ENCODE assay signal across 8 mouse cellular contexts in the genomic region with DNA sequence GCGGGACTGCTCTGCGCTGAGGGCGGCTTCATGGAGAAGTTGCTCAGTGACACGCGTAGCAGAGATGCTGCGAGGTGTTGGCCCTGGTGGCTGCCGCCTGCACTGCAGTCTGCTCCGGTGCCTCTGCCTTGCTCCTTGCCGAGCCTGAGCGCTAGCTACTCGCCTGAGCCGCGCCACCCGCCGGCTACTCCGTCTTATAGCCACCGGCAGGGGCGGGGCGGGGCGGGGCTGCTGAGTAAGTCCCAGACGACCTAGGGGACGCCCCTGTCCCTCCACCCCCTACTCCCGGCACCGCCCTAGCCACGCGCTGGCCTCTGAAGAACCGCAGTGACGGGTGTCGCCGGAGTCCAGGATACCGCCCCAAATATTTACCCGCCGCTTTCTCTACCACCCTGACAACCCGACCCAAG. TPM values are rescaled to one million over a fixed set of nuclear protein-coding genes. Genes with fewer than 3 reads are reported as not detected.
A peak's percentile ranks its signal among the peaks of the same experiment; 100 is the strongest.
DNase-seq lines count a peak whose midpoint lies in the region; ATAC-seq and TF ChIP-seq lines count a peak whose summit lies in the region.

TSS of gene Rgcc (minus strand) at position 180 of the 410 bp plus-strand sequence.

- WGBS in heart, embryonic 11.5 days (ENCODE audit: insufficient replicate concordance): 1% methylated on average over 34 of the region's 34 CpGs
- under 1% methylated on average over 34 of the region's 34 CpGs for WGBS in kidney, embryonic 15.5 days
- WGBS in limb, embryonic 15.5 days: 1% methylated on average over 34 of the region's 34 CpGs
- WGBS in midbrain, postnatal 0 days: 0% methylated on average over 23 of the region's 34 CpGs

- peak; percentile 98 for ATAC-seq in heart, embryonic 11.5 days (replicated peaks; ENCODE audit: insufficient number of reproducible peaks, low FRiP score, low TSS enrichment)
- ATAC-seq in kidney, embryonic 15.5 days (replicated peaks; ENCODE audit: low FRiP score): peak; percentile 98
- ATAC-seq in limb, embryonic 15.5 days (ENCODE audit: insufficient number of reproducible peaks, low FRiP score, low TSS enrichment, low read depth): peak; percentile 92
- ATAC-seq in midbrain, postnatal 0 days (ENCODE audit: low FRiP score): peak; percentile 94

- DNase-seq in brain, embryonic 18.5 days (ENCODE audit: low read depth, low spot score): peak; percentile 70
- DNase-seq in midbrain, postnatal 0 days (ENCODE audit: low spot score): peak; percentile 93
- peak; percentile 99 to 100 for DNase-seq in spleen, postnatal 10 days (ENCODE audit: low spot score in 2 of 2)

- H3K36me3 ChIP-seq in C2C12 (ENCODE audit: control insufficient read depth, insufficient read depth): no peaks in the 10 kb centered on the region
- H3K36me3 ChIP-seq in erythroblast, embryonic 14.5 days (ENCODE audit: control insufficient read depth): peaks cover 77% of the 10 kb centered on the region
- no peaks in the 10 kb centered on the region for H3K36me3 ChIP-seq in heart, embryonic 11.5 days (ENCODE audit: control insufficient read depth, insufficient read depth, low read length)
- no peaks in the 10 kb centered on the region for H3K36me3 ChIP-seq in kidney, embryonic 15.5 days
- no peaks in the 10 kb centered on the region for H3K36me3 ChIP-seq in limb, embryonic 15.5 days
- H3K36me3 ChIP-seq in midbrain, postnatal 0 days (ENCODE audit: insufficient read depth, low read length): no peaks in the 10 kb centered on the region

- 0 out of 2 replicates have a peak within 1 kb of the TSS, but pooled peaks have one; percentile 13 for H3K27ac ChIP-seq in heart, embryonic 11.5 days (ENCODE audit: low read depth, low read length)
- no peak within 1 kb of the TSS for H3K27ac ChIP-seq in kidney, embryonic 15.5 days
- 0 out of 2 replicates have a peak within 1 kb of the TSS, but pooled peaks have one; percentile 61 for H3K27ac ChIP-seq in limb, embryonic 15.5 days
- H3K27ac ChIP-seq in midbrain, postnatal 0 days (ENCODE audit: low read depth, low read length): no peak within 1 kb of the TSS

- peaks cover 76% of the 10 kb centered on the region for H3K4me1 ChIP-seq in erythroblast, embryonic 14.5 days (ENCODE audit: control insufficient read depth)
- peaks cover 14% of the 10 kb centered on the region; the same call in 1 of the 2 replicates for H3K4me1 ChIP-seq in heart, embryonic 11.5 days (ENCODE audit: control insufficient read depth, insufficient read depth, low read length)
- peaks cover 29% of the 10 kb centered on the region for H3K4me1 ChIP-seq in kidney, embryonic 15.5 days
- peaks cover 19% of the 10 kb centered on the region for H3K4me1 ChIP-seq in limb, embryonic 15.5 days
- H3K4me1 ChIP-seq in midbrain, postnatal 0 days (ENCODE audit: insufficient read depth, low read length): no peaks in the 10 kb centered on the region

- H3K79me3 ChIP-seq in C2C12 (ENCODE audit: low read depth): no peaks in the 10 kb centered on the region

- H3K4me2 ChIP-seq in heart, embryonic 11.5 days: peak within 1 kb of the TSS; percentile 100
- peak within 1 kb of the TSS; percentile 94 for H3K4me2 ChIP-seq in kidney, embryonic 15.5 days
- H3K4me2 ChIP-seq in limb, embryonic 15.5 days: peak within 1 kb of the TSS; percentile 95
- H3K4me2 ChIP-seq in midbrain, postnatal 0 days (ENCODE audit: low read depth, low read length, poor library complexity, severe bottlenecking): peak within 1 kb of the TSS; percentile 98

- peak within 1 kb of the TSS; percentile 28 for H3K4me3 ChIP-seq in C2C12 (ENCODE audit: insufficient read depth, poor library complexity, severe bottlenecking)
- H3K4me3 ChIP-seq in erythroblast, embryonic 14.5 days (replicated peaks): peak within 1 kb of the TSS; percentile 74
- peak within 1 kb of the TSS; percentile 57 for H3K4me3 ChIP-seq in heart, embryonic 11.5 days (ENCODE audit: low read depth, low read length)
- peak within 1 kb of the TSS; percentile 52 for H3K4me3 ChIP-seq in kidney, embryonic 15.5 days (replicated peaks)
- H3K4me3 ChIP-seq in limb, embryonic 15.5 days: peak within 1 kb of the TSS; percentile 59
- H3K4me3 ChIP-seq in midbrain, postnatal 0 days (ENCODE audit: low read depth, low read length): peak within 1 kb of the TSS; percentile 55

- peak within 1 kb of the TSS; percentile 76 for H3K9ac ChIP-seq in heart, embryonic 11.5 days (ENCODE audit: low read depth, low read length)
- peak within 1 kb of the TSS; percentile 54 for H3K9ac ChIP-seq in kidney, embryonic 15.5 days
- H3K9ac ChIP-seq in limb, embryonic 15.5 days: peak within 1 kb of the TSS; percentile 55
- peak within 1 kb of the TSS; percentile 55 for H3K9ac ChIP-seq in midbrain, postnatal 0 days (replicated peaks; ENCODE audit: low read length, poor library complexity, severe bottlenecking)

- peaks cover 37% of the 10 kb centered on the region for H3K9me3 ChIP-seq in erythroblast, embryonic 14.5 days (ENCODE audit: control insufficient read depth, low read length)
- H3K9me3 ChIP-seq in heart, embryonic 11.5 days (replicated peaks; ENCODE audit: control insufficient read depth, low read length): no peaks in the 10 kb centered on the region
- no peaks in the 10 kb centered on the region for H3K9me3 ChIP-seq in kidney, embryonic 15.5 days (replicated peaks)
- H3K9me3 ChIP-seq in limb, embryonic 15.5 days: no peaks in the 10 kb centered on the region
- H3K9me3 ChIP-seq in midbrain, postnatal 0 days (ENCODE audit: low read length): no peaks in the 10 kb centered on the region

- H3K79me2 ChIP-seq in C2C12 (ENCODE audit: control insufficient read depth, insufficient read depth): no peaks in the 10 kb centered on the region

- H3ac ChIP-seq in C2C12 (ENCODE audit: control insufficient read depth, insufficient read length, low read depth): peak within 1 kb of the TSS; percentile 62

- peak; percentile 88 for TF ChIP-seq CTCF in C2C12 (IDR thresholded peaks at IDR 0.05; ENCODE audit: control insufficient read depth, insufficient read depth, insufficient read length)
- TF ChIP-seq CTCF in midbrain, postnatal 0 days (IDR thresholded peaks at IDR 0.05): peak; percentile 86

- no peaks in the 10 kb centered on the region for H3K27me3 ChIP-seq in C2C12 (ENCODE audit: control insufficient read depth, insufficient read depth, insufficient read length)
- H3K27me3 ChIP-seq in erythroblast, embryonic 14.5 days (ENCODE audit: control insufficient read depth): peaks cover 12% of the 10 kb centered on the region; the same call in 1 of the 2 replicates
- peaks cover 14% of the 10 kb centered on the region for H3K27me3 ChIP-seq in heart, embryonic 11.5 days (ENCODE audit: control insufficient read depth, insufficient read depth, low read length)
- H3K27me3 ChIP-seq in kidney, embryonic 15.5 days: peaks cover 22% of the 10 kb centered on the region
- peaks cover 6% of the 10 kb centered on the region for H3K27me3 ChIP-seq in limb, embryonic 15.5 days
- peaks cover 10% of the 10 kb centered on the region; the same call in 1 of the 2 replicates for H3K27me3 ChIP-seq in midbrain, postnatal 0 days (ENCODE audit: insufficient read depth, low read length)

TF ChIP-seq in C2C12, 6 proteins besides CTCF, POLR2A, EP300 and RAD21:
- TF ChIP-seq MYOG (IDR thresholded peaks at IDR 0.05; ENCODE audit: control insufficient read depth, extremely low read depth, insufficient read length): no peak
- TF ChIP-seq CEBPB (IDR thresholded peaks at IDR 0.05; ENCODE audit: low read depth): no peak
- peak; percentile 80 for TF ChIP-seq MAX (IDR thresholded peaks at IDR 0.05)
TF ChIP-seq in C2C12: peak in this region for 1.

RNA-seq across cellular contexts. Expression of gene Rgcc, which starts in this region (rescaled TPM):
- polyA plus RNA-seq in C2C12 (2012; fragmentation: generic; extraction: Trizol): 1.5 TPM
- polyA plus RNA-seq in erythroblast, embryonic 14.5 days (2012): 77.8 and 94.4 TPM in 2 replicates
- 17.5 and 26.3 TPM in 2 replicates for polyA plus RNA-seq in heart, embryonic 11.5 days (2014; fragmentation: Nextera tagmentation; extraction: Ambion mirVana)
- polyA plus RNA-seq in kidney, embryonic 15.5 days (2015; fragmentation: Nextera tagmentation; extraction: Ambion mirVana): 28.7 and 29.7 TPM in 2 replicates
- polyA plus RNA-seq in limb, embryonic 15.5 days (2015; fragmentation: Nextera tagmentation; extraction: Ambion mirVana): 65.4 and 70.2 TPM in 2 replicates
- total RNA-seq in midbrain, postnatal 0 days (2014; rRNA removed): 34.2 and 64.3 TPM in 2 replicates
- polyA plus RNA-seq in midbrain, postnatal 0 days (2015; fragmentation: Nextera tagmentation; extraction: Ambion mirVana): 29.9 and 40.6 TPM in 2 replicates

Comparison
In these comparisons a context has a peak if more than half of its experiments do, and no peak if none do; other contexts are left out.
1. H3K27ac ChIP-seq: peak in heart, embryonic 11.5 days (single experiment) and limb, embryonic 15.5 days (single experiment); none in kidney, embryonic 15.5 days (single experiment) and midbrain, postnatal 0 days (single experiment).
2. Peak in every context shown above with its lines, with median percentiles within 50 percentile points of each other: H3K4me3 ChIP-seq, DNase-seq, ATAC-seq, H3K4me2 ChIP-seq and H3K9ac ChIP-seq.